Mouse (Mus musculus) lung, postnatal 0 days (tissue): ENCODE measurements at regions not wholly inside any gene's neighbourhood (a gene's known extent, or its start where the extent isn't known, plus 50 kb on each side); places are given as distances from the start of the nearest gene placed in this dataset.

ENCODE experiments used
- CTCF ChIP-seq: IDR thresholded peaks from 2 replicates; pipeline ENCODE4 v1.5.1; 2016; ENCODE audit warnings: antibody characterized with exemption, mild to moderate bottlenecking
- EP300 ChIP-seq: IDR thresholded peaks from 2 replicates; pipeline ENCODE4 v1.6.1; 2016; ENCODE audit warnings: antibody characterized with exemption, mild to moderate bottlenecking, control low read depth

DNA sequence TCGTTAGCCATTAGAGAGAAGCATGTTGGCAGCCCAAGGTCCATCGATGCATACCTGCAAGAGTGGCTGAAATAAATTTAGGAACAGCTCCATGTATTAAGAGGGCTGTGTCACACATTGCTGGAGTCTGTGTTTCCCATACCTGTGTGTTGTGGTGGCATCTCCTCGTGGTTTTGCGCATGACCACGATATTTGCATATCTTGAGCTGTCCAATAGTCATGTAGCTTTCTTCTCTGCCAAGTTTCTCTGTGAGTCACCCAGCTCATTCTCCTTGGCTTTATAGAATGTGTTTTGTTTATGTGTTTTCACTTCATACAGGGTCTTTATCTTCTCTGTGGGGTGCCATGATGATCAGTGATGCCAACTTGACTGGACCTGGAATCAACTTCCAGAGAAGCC lies 53.0 kb upstream of the 1700016C15Rik start:
- no peak for TF ChIP-seq EP300
- TF ChIP-seq CTCF, result no peak
